Mouse (Mus musculus) testis, adult 2 months (tissue): ENCODE measurements around the gene Tenm3.

Experiments
- CTCF ChIP-seq: fragments of 200-500 bp; IDR thresholded peaks from 2 replicates; pipeline ENCODE4 v1.5.1; 2012; ENCODE audit warnings: low read depth, mild to moderate bottlenecking, inconsistent platforms, low read length, moderate library complexity; ENCODE audit not compliant: control insufficient read depth, insufficient read depth, insufficient replicate concordance
- POLR2A ChIP-seq: fragments of 200-500 bp; IDR thresholded peaks from 2 replicates; pipeline ENCODE4 v1.6.1; 2012; ENCODE audit warnings: low read depth, mild to moderate bottlenecking, inconsistent platforms, low read length, moderate library complexity; ENCODE audit not compliant: control insufficient read depth

DNA sequence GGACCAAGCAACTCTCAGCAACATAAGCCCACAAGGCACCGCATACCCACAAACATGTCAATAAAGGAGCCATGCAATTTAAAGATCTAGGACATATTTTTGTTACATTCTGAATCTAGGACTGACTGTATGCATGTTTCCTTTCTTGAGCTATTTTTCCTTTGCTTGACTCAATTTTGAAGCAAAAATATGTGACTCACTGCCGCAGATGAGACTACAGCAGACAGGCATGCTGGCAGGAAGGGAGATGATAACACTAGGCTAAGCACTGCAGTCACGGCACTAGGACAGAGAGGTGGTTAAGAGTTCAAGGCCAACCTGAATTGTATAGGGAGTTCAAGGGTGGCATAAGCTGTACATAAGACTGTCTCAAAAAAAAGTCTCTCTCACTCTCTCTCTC, 79.7 kb downstream of the Tenm3 start:
- no peak for TF ChIP-seq CTCF
- no peak for TF ChIP-seq POLR2A
